Mouse (Mus musculus) embryonic facial prominence, embryonic 12.5 days (tissue): ENCODE data around the gene Mgat1. TPM values are rescaled to one million over a fixed set of nuclear protein-coding genes. Genes with fewer than 3 reads are reported as not detected.
A peak's percentile ranks its signal among the peaks of the same experiment; 100 is the strongest.

ENCODE experiments used
- ATAC-seq: fragments of 200-750 bp; cut with Nextera tagmentation; 2 replicates; pipeline ENCODE4 v1.8.0; 2017; ENCODE audit not compliant: insufficient number of reproducible peaks, insufficient read depth, low FRiP score, low TSS enrichment
- H3K27ac ChIP-seq: fragments of 300-500 bp; sonication (generic); 2 replicates; pipeline ENCODE4 v1.5.1; 2016; ENCODE audit warnings: mild to moderate bottlenecking
- H3K27me3 ChIP-seq: fragments of 300-500 bp; sonication (generic); 2 replicates; pipeline ENCODE4 v1.6.1; 2016; ENCODE audit warnings: mild to moderate bottlenecking, moderate library complexity
- H3K36me3 ChIP-seq: fragments of 300-500 bp; sonication (generic); 2 replicates; pipeline ENCODE4 v1.6.1; 2016; ENCODE audit warnings: mild to moderate bottlenecking
- H3K4me1 ChIP-seq: fragments of 300-500 bp; sonication (generic); 2 replicates; pipeline ENCODE4 v1.6.1; 2016
- H3K4me2 ChIP-seq: fragments of 300-500 bp; sonication (generic); replicated peaks from 2 replicates; pipeline ENCODE4 v1.6.1; 2016; ENCODE audit warnings: mild to moderate bottlenecking, moderate library complexity
- H3K4me3 ChIP-seq: fragments of 300-500 bp; sonication (generic); 2 replicates; pipeline ENCODE4 v1.5.1; 2016; ENCODE audit warnings: mild to moderate bottlenecking
- H3K9ac ChIP-seq: fragments of 300-500 bp; sonication (generic); 2 replicates; pipeline ENCODE4 v1.6.1; 2016; ENCODE audit warnings: mild to moderate bottlenecking, moderate library complexity
- H3K9me3 ChIP-seq: fragments of 300-500 bp; sonication (generic); 2 replicates; pipeline ENCODE4 v1.6.1; 2016; ENCODE audit warnings: mild to moderate bottlenecking, moderate library complexity
- whole genome bisulfite sequencing: fragments of 180-500 bp; shearing (Covaris S2); methylation state at CpG from one replicate; pipeline ENCODE4 v1.1.7; 2016; 5-methylcytosine and 5-hydroxymethylcytosine counted together
- polyA plus RNA-seq: library from polyadenylated mRNA; unstranded; fragments of >200 nt; fragmentation: Nextera tagmentation; extraction: Ambion mirVana; gene quantifications from 2 replicates; pipeline ENCODE4 v1.2.1, GENCODE M21; 2016

The Mgat1 gene
- polyA plus RNA-seq, 1 experiment from 2014 or later: 49.9 TPM

DNA sequence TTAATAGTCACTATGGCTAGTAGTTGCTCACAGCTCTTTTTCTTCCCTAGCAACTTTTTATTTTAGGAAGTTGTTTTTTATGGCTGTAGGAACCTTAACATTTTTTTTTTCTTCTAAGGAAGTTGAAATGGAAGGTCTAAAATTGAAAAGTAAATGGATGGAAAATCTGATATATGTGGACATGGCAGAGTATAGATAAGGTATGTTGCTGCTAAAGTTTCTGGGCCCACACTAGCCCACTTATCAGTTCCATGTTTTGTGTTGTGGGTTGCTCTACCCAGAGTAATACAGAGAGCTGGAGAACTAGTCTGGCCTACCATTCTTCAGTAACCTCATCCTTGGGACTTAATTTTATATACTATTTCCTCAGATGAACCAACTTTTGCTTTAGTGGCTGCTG lies 31.4 kb upstream of the Mgat1 start:
- H3K9ac ChIP-seq: no peak overlapping the region
- peaks cover 33% of the 10 kb centered on the region for H3K36me3 ChIP-seq
- H3K4me3 ChIP-seq: no peak overlapping the region
- no peaks in the 10 kb centered on the region for H3K27me3 ChIP-seq
- H3K4me2 ChIP-seq: no peak overlapping the region
- H3K27ac ChIP-seq: no peak overlapping the region
- ATAC-seq: no peak
- no peaks in the 10 kb centered on the region for H3K9me3 ChIP-seq
- no peaks in the 10 kb centered on the region for H3K4me1 ChIP-seq

DNA sequence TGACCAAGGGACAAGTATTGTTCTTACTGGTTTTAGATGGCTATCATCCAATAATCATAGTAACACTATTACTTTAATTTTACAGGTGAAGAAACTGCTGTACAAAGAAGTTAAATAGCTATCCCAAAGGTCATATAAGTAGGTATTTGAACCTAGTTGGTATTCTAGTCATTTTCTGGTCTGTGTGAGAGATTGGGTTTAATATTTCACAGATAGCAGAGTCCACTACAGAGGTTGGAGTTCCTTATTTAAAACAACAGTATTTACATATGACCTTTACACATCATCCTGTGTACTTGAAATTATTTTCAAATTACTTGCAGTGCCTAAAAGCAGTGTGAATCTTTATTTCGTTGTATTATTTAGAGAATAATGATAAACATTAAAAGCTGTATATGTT lies 30.5 kb upstream of the Mgat1 start:
- Histone ChIP-seq H3K4me1 (no peaks in the 10 kb centered on the region), H3K27me3 (no peaks in the 10 kb centered on the region), H3K4me2 (no peak overlapping the region), H3K4me3 (no peak overlapping the region), H3K9me3 (no peaks in the 10 kb centered on the region), H3K27ac (no peak overlapping the region), H3K36me3 (peaks cover 34% of the 10 kb centered on the region), H3K9ac (no peak overlapping the region)
- WGBS: 98% methylated on average over 1 of the region's 1 CpGs
- ATAC-seq: no peak

DNA sequence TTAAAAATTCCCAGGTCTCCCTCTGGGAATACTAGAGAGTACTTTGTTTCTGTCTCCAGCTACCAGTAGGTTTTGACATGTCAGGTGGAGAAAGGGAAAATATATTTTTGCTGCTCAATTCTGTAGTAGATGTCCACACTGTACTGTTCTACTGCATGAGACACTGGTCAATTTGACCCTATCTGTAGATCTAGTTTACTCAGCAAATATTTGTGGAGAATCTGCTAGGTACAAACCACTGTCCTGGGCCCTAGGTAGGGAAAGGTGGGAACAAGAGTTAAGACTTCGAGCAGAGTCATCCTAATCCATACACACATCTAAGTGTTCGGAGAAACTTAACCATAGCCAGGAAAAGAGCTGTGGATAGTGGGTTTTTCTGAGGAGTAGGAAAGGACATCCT lies 24.7 kb upstream of the Mgat1 start:
- Histone ChIP-seq H3K9me3 (no peaks in the 10 kb centered on the region), H3K4me3 (no peak overlapping the region), H3K9ac (no peak overlapping the region), H3K4me1 (no peaks in the 10 kb centered on the region), H3K4me2 (no peak overlapping the region), H3K27ac (no peak overlapping the region), H3K27me3 (no peaks in the 10 kb centered on the region), H3K36me3 (peaks cover 27% of the 10 kb centered on the region)
- WGBS: 91% methylated on average over 2 of the region's 2 CpGs
- ATAC-seq: no peak

DNA sequence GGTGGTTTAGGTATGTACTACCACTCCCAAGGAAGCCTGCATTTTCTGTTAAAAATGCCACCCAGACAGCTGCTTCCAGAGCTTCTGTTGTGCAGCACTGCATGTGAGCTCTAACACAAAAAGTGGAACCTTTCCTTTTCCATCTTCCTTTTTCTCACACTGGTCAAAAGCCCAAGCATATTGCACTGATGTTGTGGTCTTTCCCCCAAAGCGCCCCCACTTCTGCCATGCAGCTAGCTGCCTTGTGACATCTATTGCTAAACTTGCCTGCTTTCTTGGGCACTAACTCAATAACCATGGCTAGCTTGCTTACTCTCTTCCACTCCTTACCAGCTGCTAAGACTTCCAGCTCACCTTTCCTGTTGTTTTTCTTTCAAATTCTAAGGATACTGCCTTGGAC lies 19.5 kb upstream of the Mgat1 start:
- H3K4me3 ChIP-seq: no peak overlapping the region
- H3K9me3 ChIP-seq: no peaks in the 10 kb centered on the region
- H3K9ac ChIP-seq: no peak overlapping the region
- no peak for ATAC-seq
- 64% methylated on average over 1 of the region's 1 CpGs for WGBS
- no peaks in the 10 kb centered on the region for H3K4me1 ChIP-seq
- no peaks in the 10 kb centered on the region for H3K27me3 ChIP-seq
- H3K36me3 ChIP-seq: no peaks in the 10 kb centered on the region
- H3K27ac ChIP-seq: no peak overlapping the region
- no peak overlapping the region for H3K4me2 ChIP-seq

DNA sequence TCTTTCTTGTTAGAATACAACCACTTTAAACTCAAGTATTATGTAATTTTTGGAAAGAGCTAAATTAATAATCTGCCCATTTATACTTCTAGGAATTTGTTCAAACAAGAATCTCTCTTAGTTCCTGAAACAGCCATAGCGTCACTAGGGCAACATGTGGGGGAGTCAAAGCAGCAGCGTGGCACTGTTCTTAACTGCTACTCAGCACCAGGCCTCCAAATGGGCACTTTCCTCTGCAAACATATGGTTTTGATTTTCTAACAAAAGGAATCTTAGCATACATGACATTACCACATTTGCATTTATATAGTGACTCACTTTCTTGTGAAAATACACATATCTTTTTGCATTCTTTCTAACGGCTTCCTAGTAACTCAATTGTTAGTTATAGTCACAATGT lies 11.2 kb upstream of the Mgat1 start:
- no peak for ATAC-seq
- Histone ChIP-seq H3K4me1 (no peaks in the 10 kb centered on the region), H3K9ac (no peak overlapping the region), H3K27ac (no peak overlapping the region), H3K36me3 (no peaks in the 10 kb centered on the region), H3K4me3 (no peak overlapping the region), H3K27me3 (no peaks in the 10 kb centered on the region), H3K4me2 (no peak overlapping the region), H3K9me3 (no peaks in the 10 kb centered on the region)
- 51% methylated on average over 3 of the region's 3 CpGs for WGBS

DNA sequence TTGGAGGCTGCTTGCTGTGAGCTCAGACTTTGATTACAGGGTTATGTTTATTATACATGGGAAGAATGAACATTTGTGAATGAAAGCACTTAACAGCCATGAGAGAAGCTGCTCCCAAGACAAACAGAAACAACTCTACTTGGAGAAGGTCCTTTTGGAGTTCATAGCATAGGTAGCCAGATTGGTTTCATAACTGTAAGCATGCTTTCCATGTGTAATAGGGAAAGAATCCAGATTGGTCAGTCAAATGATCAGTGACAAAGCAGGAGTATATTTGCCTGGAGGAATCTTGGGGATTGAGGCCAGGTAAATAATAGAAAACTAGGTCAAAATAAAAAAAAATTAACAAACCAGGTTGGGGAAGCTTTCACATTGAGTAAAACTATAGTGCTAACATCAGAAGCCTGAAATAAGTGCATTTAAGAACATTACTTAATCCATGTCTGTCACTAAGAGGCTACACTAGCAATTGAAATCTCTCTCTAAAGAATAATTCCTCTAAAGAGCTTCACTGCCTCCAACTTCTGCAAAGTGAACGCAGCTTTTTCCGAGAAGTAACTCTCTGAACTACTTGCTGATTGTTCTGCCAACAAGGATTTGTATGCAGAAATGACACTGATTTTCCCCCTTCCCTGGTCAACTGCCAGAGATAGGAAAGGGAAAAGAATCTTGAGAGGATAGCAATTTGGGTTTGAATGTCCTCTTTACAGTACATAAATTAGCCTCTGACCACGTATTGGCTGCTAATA lies 8.4 kb upstream of the Mgat1 start:
- Histone ChIP-seq H3K9me3 (no peaks in the 10 kb centered on the region), H3K4me1 (no peaks in the 10 kb centered on the region), H3K36me3 (no peaks in the 10 kb centered on the region), H3K9ac (no peak overlapping the region), H3K27me3 (no peaks in the 10 kb centered on the region), H3K4me2 (no peak overlapping the region), H3K27ac (no peak overlapping the region), H3K4me3 (no peak overlapping the region)
- WGBS: 74% methylated on average over 3 of the region's 3 CpGs
- ATAC-seq: no peak

DNA sequence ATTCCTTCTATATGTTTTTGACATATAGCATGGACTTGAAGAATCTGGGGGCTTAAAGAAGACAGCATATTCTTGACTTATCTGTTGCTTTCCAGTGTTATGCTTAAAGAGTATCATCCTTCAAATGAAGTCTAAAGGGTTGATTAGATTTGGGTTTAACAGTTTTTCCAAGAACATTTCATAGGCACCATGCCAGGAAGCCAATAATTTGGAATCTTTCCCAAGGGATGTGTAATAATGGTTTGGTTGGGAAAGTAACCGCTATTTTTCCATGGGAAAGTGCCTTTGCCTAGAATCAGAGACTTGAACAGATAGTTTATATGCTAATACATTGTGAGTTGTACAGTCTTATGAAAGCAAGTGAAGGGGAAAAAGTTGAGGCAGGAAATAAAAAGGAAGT lies 7.1 kb upstream of the Mgat1 start:
- no peaks in the 10 kb centered on the region for H3K36me3 ChIP-seq
- H3K27ac ChIP-seq: no peak overlapping the region
- no peaks in the 10 kb centered on the region for H3K4me1 ChIP-seq
- H3K9me3 ChIP-seq: no peaks in the 10 kb centered on the region
- 76% methylated on average over 1 of the region's 1 CpGs for WGBS
- no peak overlapping the region for H3K4me3 ChIP-seq
- H3K9ac ChIP-seq: no peak overlapping the region
- no peaks in the 10 kb centered on the region for H3K27me3 ChIP-seq
- no peak overlapping the region for H3K4me2 ChIP-seq
- no peak for ATAC-seq

DNA sequence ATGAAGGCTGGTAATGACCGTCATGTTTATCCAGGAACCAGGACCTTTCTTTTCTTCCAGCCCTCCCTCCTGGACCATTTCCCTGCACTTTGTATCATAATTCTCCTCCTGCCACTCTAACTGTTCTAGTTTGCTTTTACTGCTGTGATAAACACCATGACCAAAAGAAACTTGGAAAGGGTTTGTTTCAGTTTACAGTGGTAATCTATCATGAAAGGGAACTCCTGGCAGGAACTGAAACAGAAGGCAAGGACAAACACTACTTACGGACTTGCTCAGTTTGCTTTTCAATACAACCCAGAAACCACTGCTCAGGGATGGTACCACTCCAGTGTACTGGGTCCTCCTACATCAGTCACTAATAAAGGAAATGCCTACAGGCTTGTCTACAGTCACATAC lies 6.5 kb upstream of the Mgat1 start:
- ATAC-seq: no peak
- no peaks in the 10 kb centered on the region for H3K27me3 ChIP-seq
- H3K4me2 ChIP-seq: no peak overlapping the region
- no peaks in the 10 kb centered on the region for H3K4me1 ChIP-seq
- no peak overlapping the region for H3K4me3 ChIP-seq
- H3K27ac ChIP-seq: no peak overlapping the region
- WGBS: 81% methylated on average over 2 of the region's 2 CpGs
- no peaks in the 10 kb centered on the region for H3K36me3 ChIP-seq
- no peak overlapping the region for H3K9ac ChIP-seq
- H3K9me3 ChIP-seq: no peaks in the 10 kb centered on the region

DNA sequence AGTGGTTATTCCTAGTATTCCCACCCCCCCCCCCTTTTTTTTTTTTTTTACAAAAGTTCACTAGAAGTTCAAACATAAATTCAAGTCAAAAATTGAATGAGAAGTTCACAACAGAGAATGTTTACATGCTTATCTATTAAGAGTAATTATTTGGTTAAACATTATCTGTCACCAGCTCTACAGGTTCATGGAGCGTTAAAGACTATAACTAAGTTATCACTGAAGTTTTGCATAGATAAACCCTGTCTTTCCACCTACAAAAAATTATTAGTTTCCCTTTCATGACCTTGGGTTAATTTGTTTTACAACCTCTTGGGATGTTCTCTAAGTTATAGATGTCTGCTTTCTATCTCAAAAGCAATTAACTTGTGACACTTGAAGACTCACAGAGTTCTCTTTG lies 3.7 kb upstream of the Mgat1 start:
- Histone ChIP-seq H3K27ac (no peak overlapping the region), H3K4me3 (no peak overlapping the region), H3K36me3 (no peaks in the 10 kb centered on the region), H3K4me2 (no peak overlapping the region), H3K27me3 (no peaks in the 10 kb centered on the region), H3K9ac (no peak overlapping the region), H3K4me1 (peaks cover 12% of the 10 kb centered on the region), H3K9me3 (no peaks in the 10 kb centered on the region)
- 91% methylated on average over 1 of the region's 1 CpGs for WGBS
- ATAC-seq: no peak

DNA sequence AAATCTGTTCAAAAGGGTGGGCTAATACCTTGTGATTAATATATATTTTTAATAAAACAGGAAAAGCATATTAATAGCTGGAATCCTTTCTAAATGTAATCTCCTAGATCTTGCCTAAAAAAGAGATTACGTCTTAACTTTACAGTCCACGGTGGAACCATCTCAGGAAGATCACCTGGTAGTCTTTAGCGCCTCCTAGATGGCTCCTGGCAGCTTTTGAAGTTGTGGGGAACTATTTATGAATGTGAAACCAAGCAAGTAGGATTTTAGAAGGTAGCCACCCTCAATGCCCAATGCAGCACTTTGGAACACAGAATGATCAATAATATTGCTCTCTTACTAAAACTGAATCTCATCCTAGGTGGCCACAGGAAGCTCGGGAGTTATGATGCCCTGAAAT lies 3.1 kb upstream of the Mgat1 start:
- 83% methylated on average over 4 of the region's 4 CpGs for WGBS
- H3K27me3 ChIP-seq: no peaks in the 10 kb centered on the region
- H3K4me3 ChIP-seq: no peak overlapping the region
- no peak overlapping the region for H3K27ac ChIP-seq
- no peak overlapping the region for H3K4me2 ChIP-seq
- H3K36me3 ChIP-seq: no peaks in the 10 kb centered on the region
- no peak for ATAC-seq
- H3K9me3 ChIP-seq: no peaks in the 10 kb centered on the region
- H3K4me1 ChIP-seq: peaks cover 17% of the 10 kb centered on the region
- no peak overlapping the region for H3K9ac ChIP-seq

DNA sequence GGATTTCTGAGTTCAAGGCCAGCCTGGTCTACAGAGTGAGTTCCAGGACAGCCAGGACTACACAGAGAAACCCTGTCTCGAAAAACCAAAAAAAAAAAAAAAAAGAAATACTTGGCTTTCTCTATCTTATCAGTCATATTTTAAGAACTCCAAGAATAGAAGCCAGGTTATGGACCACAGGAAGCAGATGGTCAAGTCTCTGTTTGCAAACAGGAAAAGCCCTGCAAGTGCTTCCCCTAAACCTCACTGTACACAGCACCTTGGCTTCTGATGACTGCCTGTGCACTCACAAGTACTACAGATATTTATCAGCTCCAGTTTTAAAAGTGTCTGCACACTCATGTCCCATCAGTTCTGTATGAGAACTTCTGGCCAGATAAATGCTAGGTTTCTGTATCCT lies 2.5 kb upstream of the Mgat1 start:
- Histone ChIP-seq H3K4me3 (no peak overlapping the region), H3K9ac (no peak overlapping the region), H3K27me3 (no peaks in the 10 kb centered on the region), H3K4me1 (peaks cover 18% of the 10 kb centered on the region), H3K4me2 (no peak overlapping the region), H3K27ac (no peak overlapping the region), H3K9me3 (no peaks in the 10 kb centered on the region), H3K36me3 (no peaks in the 10 kb centered on the region)
- 89% methylated on average over 1 of the region's 1 CpGs for WGBS
- no peak for ATAC-seq

DNA sequence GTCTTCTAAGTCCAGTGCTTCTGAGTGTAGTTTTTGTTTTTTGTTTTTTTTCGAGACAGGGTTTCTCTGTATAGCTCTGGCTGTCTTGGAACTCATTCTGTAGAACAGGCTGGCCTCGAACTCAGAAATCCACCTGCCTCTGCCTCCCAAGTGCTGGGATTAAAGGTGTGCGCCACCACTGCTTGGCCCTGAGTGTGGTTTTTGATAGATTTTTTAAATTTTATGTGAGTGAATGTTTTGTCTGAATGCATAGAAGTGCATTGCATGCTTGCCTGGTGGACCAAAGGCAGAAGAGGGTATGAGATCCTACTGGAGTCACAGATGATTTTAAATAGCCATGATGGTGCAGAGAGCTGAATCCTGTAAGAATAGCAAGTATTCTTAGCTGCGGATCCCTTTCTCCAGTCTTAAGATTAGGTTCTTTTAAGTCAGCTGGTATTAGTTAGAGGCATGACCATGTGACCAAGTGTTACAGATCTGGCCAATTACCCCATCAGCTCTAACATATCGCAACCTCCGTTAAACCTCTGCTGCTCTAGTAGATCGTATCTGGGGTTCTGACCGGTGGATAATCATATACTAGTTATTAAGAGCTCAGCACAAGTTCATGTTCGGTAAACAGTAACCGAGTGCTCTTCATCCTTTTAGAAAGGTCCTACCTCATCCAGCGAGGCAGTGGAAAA lies 906 bp upstream of the Mgat1 start:
- peak overlapping the region; percentile 47 for H3K9ac ChIP-seq
- no peaks in the 10 kb centered on the region for H3K27me3 ChIP-seq
- no peaks in the 10 kb centered on the region for H3K36me3 ChIP-seq
- WGBS: 19% methylated on average over 11 of the region's 11 CpGs
- H3K4me1 ChIP-seq: peaks cover 24% of the 10 kb centered on the region
- H3K9me3 ChIP-seq: no peaks in the 10 kb centered on the region
- 0 out of 2 replicates have a peak, but pooled peaks have one; percentile 4 for ATAC-seq
- peak overlapping the region; percentile 43 for H3K4me3 ChIP-seq
- H3K4me2 ChIP-seq: peak overlapping the region; percentile 61
- peak overlapping the region; percentile 93 for H3K27ac ChIP-seq
